Mouse (Mus musculus): ENCODE measurements around the gene Pcsk7. TPM values are rescaled to one million over a fixed set of nuclear protein-coding genes. Genes with fewer than 3 reads are reported as not detected.

Pcsk7 gene
- total RNA-seq, 1 experiment from 2014 or later = 42.8 TPM

DNA sequence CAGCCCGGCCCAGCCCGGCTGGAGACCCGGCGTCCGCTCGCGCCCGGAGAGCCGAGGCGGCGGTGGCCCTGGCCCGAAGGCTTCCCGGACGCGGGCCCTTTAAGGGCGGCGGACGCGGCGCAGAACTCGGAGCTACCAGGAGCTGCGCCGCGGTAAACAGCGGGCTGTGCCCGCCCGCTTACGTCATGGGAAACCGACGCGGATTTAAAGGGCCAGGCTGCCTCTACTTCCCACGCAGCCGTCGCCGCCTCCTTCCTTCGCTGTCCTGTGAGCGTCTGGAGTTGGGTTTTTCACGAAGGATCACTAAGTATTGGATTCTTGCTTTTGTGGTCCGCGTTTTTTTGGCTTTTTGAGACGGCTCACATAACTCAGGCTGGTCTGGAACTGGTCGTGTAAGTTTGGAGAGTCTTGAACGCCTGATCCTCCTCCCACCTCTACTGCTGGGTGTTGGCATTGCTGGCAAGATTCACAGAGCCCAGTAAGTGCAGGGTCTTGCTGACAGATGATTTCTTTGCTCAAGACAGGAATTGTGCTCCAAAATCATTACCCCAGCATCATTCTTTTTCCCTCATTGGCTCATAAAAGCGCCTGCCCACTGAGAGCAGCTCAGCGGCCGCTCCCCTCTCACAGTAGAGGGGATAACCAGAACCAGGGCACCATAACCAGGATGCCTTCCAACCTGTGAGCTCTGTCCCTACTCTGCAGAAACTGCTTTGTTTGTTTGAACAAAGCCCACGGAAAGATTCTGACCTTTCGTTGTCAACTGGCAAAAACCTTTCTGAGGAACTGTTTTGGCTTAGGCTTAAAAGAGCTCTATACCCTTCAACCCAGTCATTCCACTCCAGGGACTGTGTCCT lies 49.0 kb downstream of the Pcsk7 start, which contains the start of gene Sidt2:
TSS of gene Sidt2 (minus strand) at position 152 of the 857 bp plus-strand sequence.
- ATAC-seq (ENCODE audit: extremely low read depth, insufficient number of reproducible peaks, low FRiP score, poor library complexity, severe bottlenecking) = peak; percentile 76

DNA sequence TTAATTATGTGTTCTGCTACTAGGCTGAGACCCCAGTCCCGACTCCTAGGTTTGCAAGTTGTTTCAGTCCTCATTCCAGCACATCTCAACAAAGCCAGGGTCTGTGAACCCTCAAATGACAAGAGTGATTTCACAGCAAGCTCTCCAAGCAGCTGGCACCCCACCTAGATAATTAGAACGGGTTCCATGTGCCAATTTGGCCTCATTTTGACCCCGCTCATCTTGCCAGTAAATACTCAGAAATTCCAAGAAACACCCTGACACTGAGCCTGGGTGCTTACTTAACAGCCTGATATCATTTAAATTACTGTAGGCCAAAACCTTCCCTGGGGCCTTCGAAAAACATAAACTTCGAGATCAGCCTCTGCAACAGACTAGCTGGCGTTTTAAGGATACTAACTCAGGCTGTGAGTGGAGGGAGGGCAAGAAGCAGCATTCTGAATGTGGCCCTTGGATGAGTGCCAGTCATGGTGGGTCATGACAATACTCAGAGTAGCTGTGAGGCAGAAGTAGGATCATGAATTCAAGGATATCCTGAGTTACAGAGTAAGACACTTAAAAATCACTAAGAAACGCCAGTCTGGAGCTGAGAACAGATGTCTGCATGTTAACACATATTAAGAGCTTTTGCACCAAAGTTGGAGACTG lies 51.9 kb downstream of the Pcsk7 start:
- ATAC-seq (ENCODE audit: extremely low read depth, insufficient number of reproducible peaks, low FRiP score, poor library complexity, severe bottlenecking) = no peak

DNA sequence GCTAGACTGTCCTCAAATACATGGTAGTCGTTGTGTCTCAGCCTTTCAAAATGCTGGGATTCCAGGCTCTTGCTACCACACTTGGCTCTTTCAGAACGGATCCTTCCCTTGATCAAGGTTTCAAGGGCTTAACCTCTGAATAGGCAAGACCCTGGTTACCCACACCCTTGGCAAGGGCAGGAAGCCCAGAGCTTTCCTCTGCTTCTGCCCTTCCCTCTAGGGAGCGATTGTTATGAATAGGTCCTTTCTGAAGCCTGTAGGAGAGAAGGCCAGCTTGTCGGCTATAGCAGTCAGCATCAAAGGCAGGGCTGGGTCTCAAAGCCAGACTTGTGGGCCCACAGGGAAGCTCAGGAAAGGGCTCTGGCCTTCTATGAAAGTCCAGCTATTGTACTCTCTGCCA lies 52.6 kb downstream of the Pcsk7 start:
- ATAC-seq (ENCODE audit: extremely low read depth, insufficient number of reproducible peaks, low FRiP score, poor library complexity, severe bottlenecking) = no peak

DNA sequence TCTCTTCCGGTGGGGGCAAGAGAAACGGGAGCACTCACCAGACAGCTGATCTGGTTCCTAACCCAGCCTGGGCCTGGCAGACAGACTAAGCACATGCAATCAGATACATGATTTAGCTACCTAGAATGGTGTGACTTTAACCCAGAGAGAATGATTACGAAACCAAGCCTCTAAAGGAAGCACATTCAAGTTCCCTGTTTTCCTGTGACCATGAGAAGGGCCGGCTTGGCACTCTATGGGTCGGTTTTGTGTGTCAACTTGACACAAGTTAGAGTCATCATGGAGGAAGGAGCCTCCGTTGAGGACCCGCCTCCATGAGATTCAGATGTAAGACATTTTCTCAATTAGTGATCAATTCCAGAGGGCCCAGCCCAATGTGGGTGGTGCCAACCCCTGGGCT lies 53.4 kb downstream of the Pcsk7 start:
- peak; percentile 71 for ATAC-seq (ENCODE audit: extremely low read depth, insufficient number of reproducible peaks, low FRiP score, poor library complexity, severe bottlenecking)

DNA sequence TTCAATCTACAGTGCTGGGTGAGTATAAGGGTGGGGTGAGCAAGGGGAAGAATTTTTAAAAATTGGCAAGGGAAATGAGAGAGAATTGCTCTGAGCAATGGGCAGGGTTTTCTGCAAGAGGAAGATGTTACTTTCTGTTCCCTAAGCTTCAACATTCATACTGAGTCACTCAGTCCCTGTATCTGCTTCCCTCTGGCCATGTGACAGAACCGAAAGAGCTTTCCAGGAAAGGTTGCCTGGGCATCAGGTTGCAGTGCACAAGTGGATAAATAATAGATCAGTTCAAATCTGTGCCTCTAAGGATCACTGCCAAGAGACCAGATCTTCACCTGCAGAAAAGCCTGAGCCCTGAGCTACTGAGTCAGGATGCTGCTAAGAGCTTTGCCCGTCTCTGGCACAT lies 55.6 kb downstream of the Pcsk7 start:
- ATAC-seq (ENCODE audit: extremely low read depth, insufficient number of reproducible peaks, low FRiP score, poor library complexity, severe bottlenecking) = no peak

DNA sequence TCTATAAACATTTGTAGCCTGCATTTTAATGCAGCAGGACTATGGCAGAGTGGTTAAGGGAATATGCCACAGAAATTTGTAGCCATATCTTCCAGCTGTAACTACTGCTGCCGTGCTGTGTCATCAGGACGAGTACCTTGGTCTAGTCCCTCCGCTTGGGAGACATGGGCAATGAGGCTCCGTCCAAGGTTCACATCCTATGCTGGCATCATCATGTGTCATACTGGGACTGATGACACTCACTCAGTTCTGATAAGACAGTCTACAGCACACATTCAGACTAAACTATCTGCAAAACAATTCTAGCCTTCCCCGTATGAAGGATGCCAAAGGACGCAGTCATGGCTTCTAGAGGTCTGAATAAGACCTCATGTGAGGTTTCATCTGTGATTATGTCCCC lies 57.3 kb downstream of the Pcsk7 start:
- no peak for ATAC-seq (ENCODE audit: extremely low read depth, insufficient number of reproducible peaks, low FRiP score, poor library complexity, severe bottlenecking)

DNA sequence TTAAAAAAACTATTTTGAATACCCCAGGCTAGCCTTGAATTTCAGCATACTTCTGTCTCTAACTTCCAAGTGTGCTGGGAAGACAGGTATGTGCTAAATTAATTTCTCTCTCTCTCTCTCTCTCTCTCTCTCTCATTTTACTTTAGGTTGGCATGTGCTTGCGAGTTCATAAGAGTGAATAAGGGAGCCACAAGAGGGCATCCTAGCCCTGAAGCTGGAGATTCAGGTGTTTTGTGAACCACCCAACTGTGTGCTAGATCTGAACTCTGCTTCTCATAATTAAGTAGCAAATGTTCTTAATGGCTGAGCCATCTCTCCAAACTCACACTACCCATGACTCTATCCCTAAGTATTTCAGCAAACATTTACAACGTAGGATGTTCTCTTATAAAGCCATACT lies 70.6 kb downstream of the Pcsk7 start:
- no peak for ATAC-seq (ENCODE audit: extremely low read depth, insufficient number of reproducible peaks, low FRiP score, poor library complexity, severe bottlenecking)

Other genes with a start within 250 kb of the Pcsk7 start
- 20.1 and 21.9 TPM in 2 replicates for gene Cep164, start 77.8 kb upstream of the Pcsk7 start, total RNA-seq (2017)
- 0.70 and 0.86 TPM in 2 replicates for gene Bace1, start 67.9 kb upstream of the Pcsk7 start, total RNA-seq (2017)
- 48.1 and 50.2 TPM in 2 replicates for gene Rnf214, start 414 bp downstream of the Pcsk7 start, total RNA-seq (2017)
- gene Tagln, start 29.6 kb downstream of the Pcsk7 start, total RNA-seq (2017) = 1.5 and 4.5 TPM in 2 replicates
- gene Sidt2, start 48.8 kb downstream of the Pcsk7 start, total RNA-seq (2017) = 105 and 140 TPM in 2 replicates
- 66.4 and 75.7 TPM in 2 replicates for gene Pafah1b2, start 106.2 kb downstream of the Pcsk7 start, total RNA-seq (2017)
- 34.0 and 34.7 TPM in 2 replicates for gene Sik3, start 106.3 kb downstream of the Pcsk7 start, total RNA-seq (2017)